Comparison of ENCODE assay signal across 11 mouse cellular contexts in genomic region chr13:99237841-99238216, GRCm38 (mm10). TPM values are rescaled to one million over a fixed set of nuclear protein-coding genes. Genes with fewer than 3 reads are reported as not detected.
DNase-seq lines count a peak whose midpoint lies in the region; ATAC-seq and TF ChIP-seq lines count a peak whose summit lies in the region.
"Had no signal": no experiment of that assay in that cellular context is flagged by ENCODE, and none has a peak within 500 bp of the region (broad histone marks: within the 10 kb centered on the region; RNA-seq: fewer than 3 reads in every experiment).

No protein-coding gene starts in this region.

- ATAC-seq in hindbrain, embryonic 15.5 days (ENCODE audit: low FRiP score, low read depth): no peak
- ATAC-seq in hindbrain, embryonic 13.5 days (ENCODE audit: low FRiP score): no peak
- ATAC-seq in kidney, postnatal 0 days (replicated peaks; ENCODE audit: low FRiP score, low read depth): no peak
- ATAC-seq in stomach, postnatal 0 days (ENCODE audit: low FRiP score, low TSS enrichment): no peak

- no peaks in the 10 kb centered on the region for H3K9me3 ChIP-seq in hindbrain, embryonic 15.5 days
- no peaks in the 10 kb centered on the region for H3K9me3 ChIP-seq in hindbrain, embryonic 13.5 days
- no peaks in the 10 kb centered on the region for H3K9me3 ChIP-seq in kidney, postnatal 0 days (replicated peaks; ENCODE audit: low read length)
- H3K9me3 ChIP-seq in stomach, postnatal 0 days (ENCODE audit: control insufficient read depth, low read length): no peaks in the 10 kb centered on the region
- H3K9me3 ChIP-seq: forebrain, embryonic 10.5 days had no signal

- no peak for TF ChIP-seq EP300 in stomach, postnatal 0 days (optimal IDR thresholded peaks at IDR 0.05)

- no peaks in the 10 kb centered on the region for H3K36me3 ChIP-seq in hindbrain, embryonic 15.5 days
- no peaks in the 10 kb centered on the region for H3K36me3 ChIP-seq in hindbrain, embryonic 13.5 days
- H3K36me3 ChIP-seq in kidney, postnatal 0 days (ENCODE audit: insufficient read depth, low read length): no peaks in the 10 kb centered on the region
- no peaks in the 10 kb centered on the region for H3K36me3 ChIP-seq in stomach, postnatal 0 days (ENCODE audit: control insufficient read depth, insufficient read depth, low read length)
- H3K36me3 ChIP-seq: forebrain, embryonic 10.5 days had no signal

- no peak for TF ChIP-seq CTCF in kidney, postnatal 0 days (IDR thresholded peaks at IDR 0.05; ENCODE audit: low read depth)
- no peak for TF ChIP-seq CTCF in stomach, postnatal 0 days (IDR thresholded peaks at IDR 0.05; ENCODE audit: low read depth)

- peaks cover 12% of the 10 kb centered on the region for H3K4me1 ChIP-seq in hindbrain, embryonic 15.5 days (replicated peaks)
- H3K4me1 ChIP-seq in hindbrain, embryonic 13.5 days (replicated peaks): peaks cover 19% of the 10 kb centered on the region
- H3K4me1 ChIP-seq in kidney, postnatal 0 days (replicated peaks; ENCODE audit: insufficient read depth, low read length): peaks cover 18% of the 10 kb centered on the region
- peaks cover 14% of the 10 kb centered on the region for H3K4me1 ChIP-seq in stomach, postnatal 0 days (replicated peaks; ENCODE audit: control insufficient read depth, insufficient read depth)

- DNase-seq in lung, postnatal 10 days: peak; percentile 15
- DNase-seq in lung, postnatal 14 days: no peak
- DNase-seq in kidney, postnatal 0 days (ENCODE audit: low spot score): peak; percentile 87
- DNase-seq in stomach, postnatal 0 days (ENCODE audit: low spot score): no peak
- no peak for DNase-seq in cerebellum, adult 11-12 months
- no peak for DNase-seq in B cell, adult 2 months
- DNase-seq: cerebellum, postnatal 36 days; right cerebral cortex, postnatal 4 days had no signal

- H3K27ac ChIP-seq in hindbrain, embryonic 15.5 days (replicated peaks): peak overlapping the region; percentile 55; the same call in 1 of the 2 replicates
- no peak overlapping the region for H3K27ac ChIP-seq in hindbrain, embryonic 13.5 days
- H3K27ac ChIP-seq in kidney, postnatal 0 days: peak overlapping the region; percentile 95
- peak overlapping the region; percentile 90 for H3K27ac ChIP-seq in stomach, postnatal 0 days (replicated peaks)

- H3K9ac ChIP-seq in hindbrain, embryonic 15.5 days: no peak overlapping the region
- no peak overlapping the region for H3K9ac ChIP-seq in hindbrain, embryonic 13.5 days
- H3K9ac ChIP-seq in kidney, postnatal 0 days (ENCODE audit: low read depth, low read length): no peak overlapping the region
- no peak overlapping the region for H3K9ac ChIP-seq in stomach, postnatal 0 days (ENCODE audit: low read length)

- H3K4me2 ChIP-seq in hindbrain, embryonic 15.5 days: no peak overlapping the region
- no peak overlapping the region for H3K4me2 ChIP-seq in hindbrain, embryonic 13.5 days
- H3K4me2 ChIP-seq in kidney, postnatal 0 days (ENCODE audit: low read length): no peak overlapping the region
- H3K4me2 ChIP-seq in stomach, postnatal 0 days (replicated peaks; ENCODE audit: low read depth): no peak overlapping the region

- H3K27me3 ChIP-seq in hindbrain, embryonic 15.5 days: no peaks in the 10 kb centered on the region
- no peaks in the 10 kb centered on the region for H3K27me3 ChIP-seq in hindbrain, embryonic 13.5 days
- no peaks in the 10 kb centered on the region for H3K27me3 ChIP-seq in kidney, postnatal 0 days (ENCODE audit: insufficient read depth, low read length)
- no peaks in the 10 kb centered on the region for H3K27me3 ChIP-seq in stomach, postnatal 0 days (ENCODE audit: control insufficient read depth, insufficient read depth, low read length)

- 94% methylated on average over 1 of the region's 1 CpGs for WGBS in hindbrain, embryonic 15.5 days
- WGBS in hindbrain, embryonic 13.5 days: 100% methylated on average over 1 of the region's 1 CpGs
- 65% methylated on average over 1 of the region's 1 CpGs for WGBS in kidney, postnatal 0 days
- 59% methylated on average over 1 of the region's 1 CpGs for WGBS in stomach, postnatal 0 days

- no peak overlapping the region for H3K4me3 ChIP-seq in hindbrain, embryonic 15.5 days
- no peak overlapping the region for H3K4me3 ChIP-seq in hindbrain, embryonic 13.5 days
- H3K4me3 ChIP-seq in kidney, postnatal 0 days (replicated peaks; ENCODE audit: low read depth, low read length): no peak overlapping the region
- no peak overlapping the region for H3K4me3 ChIP-seq in stomach, postnatal 0 days (ENCODE audit: low read depth, low read length)
- H3K4me3 ChIP-seq: forebrain, embryonic 10.5 days had no signal

RNA-seq across cellular contexts. Expression of gene Zfp366, which starts 53.2 kb away (rescaled TPM):
- polyA plus RNA-seq in hindbrain, embryonic 15.5 days (2015; fragmentation: Nextera tagmentation; extraction: Ambion mirVana): 0.67 and 0.77 TPM in 2 replicates
- polyA plus RNA-seq in hindbrain, embryonic 13.5 days (2015; fragmentation: Nextera tagmentation; extraction: Ambion mirVana): 0.64 and 0.72 TPM in 2 replicates
- 0.98 and 1.2 TPM in 2 replicates for polyA plus RNA-seq in kidney, postnatal 0 days (2015; fragmentation: Nextera tagmentation; extraction: Ambion mirVana)
- polyA plus RNA-seq in stomach, postnatal 0 days (2015; fragmentation: Nextera tagmentation; extraction: Ambion mirVana): 0.25 and 0.33 TPM in 2 replicates

Comparison
In these comparisons a context has a peak if more than half of its experiments do, and no peak if none do; other contexts are left out.
1. DNase-seq: peak in lung, postnatal 10 days (single experiment) and kidney, postnatal 0 days (single experiment); none in lung, postnatal 14 days (single experiment), stomach, postnatal 0 days (single experiment), cerebellum, adult 11-12 months (single experiment) and B cell, adult 2 months (0 of 2).